Mouse (Mus musculus): ENCODE measurements at regions not wholly inside any gene's neighbourhood (a gene's known extent, or its start where the extent isn't known, plus 50 kb on each side); places are given as distances from the start of the nearest gene placed in this dataset.

DNA sequence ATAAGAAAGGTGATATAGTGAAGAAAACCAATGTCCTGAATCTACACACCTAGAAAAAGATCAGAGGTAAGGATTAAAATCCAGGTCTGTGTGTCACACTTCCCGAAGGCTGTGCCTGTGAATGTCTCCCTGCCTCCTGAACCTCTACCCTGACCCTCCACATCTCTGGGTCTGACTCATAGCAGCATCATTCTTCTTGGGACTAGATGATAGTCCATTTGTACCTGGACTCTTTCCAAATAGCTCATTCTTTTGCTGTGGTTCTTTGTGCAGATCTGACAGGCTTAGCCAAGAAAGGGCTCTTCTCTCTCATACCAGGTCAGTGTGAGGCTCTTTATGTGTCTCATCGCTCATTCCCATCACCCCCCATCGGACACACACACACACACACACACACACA, 146.8 kb upstream of the 4930535I16Rik start:
- TF ChIP-seq CTCF (IDR thresholded peaks at IDR 0.05; ENCODE audit: extremely low read depth, insufficient read depth, insufficient read length, insufficient replicate concordance): no peak
- TF ChIP-seq POLR2A (IDR thresholded peaks at IDR 0.05; ENCODE audit: low read depth, low read length): no peak

Data from spleen, adult 2 months (tissue).